Mouse (Mus musculus): ENCODE data around the gene Itln1. TPM values are rescaled to one million over a fixed set of nuclear protein-coding genes. Genes with fewer than 3 reads are reported as not detected.

Gene Itln1
- total and polyA plus RNA-seq, 3 experiments: not detected

DNA sequence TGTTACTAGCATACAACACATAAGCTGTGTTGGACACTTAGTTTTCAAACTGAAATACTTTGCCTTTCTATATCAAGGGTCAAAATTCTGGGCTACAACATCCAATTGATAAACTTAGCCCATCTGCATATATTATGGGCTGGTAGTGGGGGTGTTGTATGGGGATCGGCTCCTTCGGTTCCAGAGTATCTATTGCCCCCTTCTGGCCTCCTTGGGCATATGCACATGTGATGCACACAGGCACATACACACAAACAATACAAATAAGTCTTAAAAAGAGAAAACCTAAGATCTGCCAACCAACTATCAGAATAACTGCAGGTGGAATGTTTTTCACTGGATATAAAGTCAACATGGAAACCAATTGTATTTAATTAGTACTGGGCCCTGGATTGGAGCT is 21.9 kb downstream of the Itln1 start:
- ATAC-seq (ENCODE audit: extremely low read depth, insufficient number of reproducible peaks, low FRiP score, poor library complexity, severe bottlenecking) (no peak), DNase-seq (ENCODE audit: low spot score) (no peak)
- Histone ChIP-seq H3K9me3 (replicated peaks) (peaks cover 6% of the 10 kb centered on the region), H3K27me3 (ENCODE audit: insufficient read depth, low read length) (no peaks in the 10 kb centered on the region), H3K36me3 (replicated peaks) (no peaks in the 10 kb centered on the region), H3K4me3 (ENCODE audit: low read depth, low read length) (no peak overlapping the region), H3K4me1 (ENCODE audit: insufficient read depth, low read depth, low read length) (no peaks in the 10 kb centered on the region; the same call in 1 of the 2 replicates)
- TF ChIP-seq TAL1 (conservative IDR thresholded peaks at IDR 0.05; ENCODE audit: low read depth, low read length): no peak
- no peak for TF ChIP-seq POLR2AphosphoS5 (IDR thresholded peaks at IDR 0.05; ENCODE audit: insufficient replicate concordance, low read depth, low read length)
- no peak for TF ChIP-seq GATA1 (IDR thresholded peaks at IDR 0.05; ENCODE audit: borderline replicate concordance, low read length)
- TF ChIP-seq GATA2 (IDR thresholded peaks at IDR 0.05; ENCODE audit: borderline replicate concordance, low read depth, low read length): no peak
- no peak for TF ChIP-seq CTCF (IDR thresholded peaks at IDR 0.05; ENCODE audit: low read depth, low read length)

DNA sequence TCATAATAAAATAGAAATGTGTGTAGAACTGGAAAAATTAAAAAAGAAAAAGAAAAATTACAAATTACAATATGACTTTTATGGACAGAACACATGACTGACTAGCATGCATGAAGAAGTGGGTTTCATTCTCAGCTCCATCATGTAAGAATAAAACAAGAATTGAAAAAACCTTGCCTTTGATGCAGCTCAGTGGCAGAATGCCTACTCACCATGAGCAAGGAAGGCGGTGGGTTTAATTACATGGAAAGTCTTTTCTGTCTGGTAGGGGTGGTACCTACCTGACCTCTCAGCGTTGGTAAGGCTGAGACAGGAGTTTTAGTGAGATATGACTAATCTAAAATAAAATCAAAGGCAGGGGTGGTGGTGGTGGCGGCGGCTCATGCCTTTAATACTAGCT is 30.5 kb downstream of the Itln1 start:
- peaks cover 3% of the 10 kb centered on the region for H3K36me3 ChIP-seq (replicated peaks)
- H3K27me3 ChIP-seq (ENCODE audit: insufficient read depth, low read length): no peaks in the 10 kb centered on the region
- H3K4me1 ChIP-seq (ENCODE audit: insufficient read depth, low read depth, low read length): peaks cover 36% of the 10 kb centered on the region
- no peak for DNase-seq (ENCODE audit: low spot score)
- TF ChIP-seq CTCF (IDR thresholded peaks at IDR 0.05; ENCODE audit: low read depth, low read length) (no peak), GATA2 (IDR thresholded peaks at IDR 0.05; ENCODE audit: borderline replicate concordance, low read depth, low read length) (no peak), GATA1 (IDR thresholded peaks at IDR 0.05; ENCODE audit: borderline replicate concordance, low read length) (no peak), POLR2AphosphoS5 (IDR thresholded peaks at IDR 0.05; ENCODE audit: insufficient replicate concordance, low read depth, low read length) (no peak), TAL1 (conservative IDR thresholded peaks at IDR 0.05; ENCODE audit: low read depth, low read length) (0 out of 2 replicates have a peak, but pooled peaks have one; percentile 17)
- ATAC-seq (ENCODE audit: extremely low read depth, insufficient number of reproducible peaks, low FRiP score, poor library complexity, severe bottlenecking): no peak
- H3K9me3 ChIP-seq (replicated peaks): no peaks in the 10 kb centered on the region
- H3K4me3 ChIP-seq (ENCODE audit: low read depth, low read length): peak overlapping the region; percentile 47; the same call in 1 of the 2 replicates

DNA sequence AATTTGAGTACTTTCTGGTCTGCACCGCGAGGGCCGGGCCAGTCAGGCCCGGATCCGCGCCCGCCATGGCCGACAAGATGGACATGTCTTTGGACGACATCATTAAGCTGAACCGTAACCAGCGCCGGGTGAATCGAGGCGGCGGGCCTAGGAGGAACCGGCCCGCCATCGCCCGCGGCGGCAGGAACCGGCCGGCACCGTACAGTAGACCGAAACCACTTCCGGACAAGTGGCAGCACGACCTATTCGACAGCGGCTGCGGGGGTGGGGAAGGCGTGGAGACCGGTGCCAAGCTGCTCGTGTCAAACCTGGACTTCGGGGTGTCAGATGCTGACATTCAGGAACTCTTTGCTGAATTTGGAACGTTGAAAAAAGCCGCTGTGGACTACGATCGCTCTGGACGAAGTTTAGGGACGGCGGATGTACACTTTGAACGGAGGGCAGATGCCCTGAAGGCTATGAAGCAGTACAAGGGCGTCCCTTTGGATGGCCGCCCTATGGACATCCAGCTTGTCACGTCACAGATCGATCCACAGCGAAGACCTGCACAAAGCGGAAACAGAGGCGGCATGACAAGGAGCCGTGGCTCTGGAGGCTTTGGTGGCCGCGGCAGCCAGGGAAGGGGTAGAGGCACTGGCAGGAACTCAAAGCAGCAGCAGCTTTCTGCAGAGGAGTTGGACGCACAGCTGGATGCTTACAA is 31.4 kb downstream of the Itln1 start:
- H3K4me3 ChIP-seq (ENCODE audit: low read depth, low read length): peak overlapping the region; percentile 79
- peaks cover 3% of the 10 kb centered on the region for H3K36me3 ChIP-seq (replicated peaks)
- no peaks in the 10 kb centered on the region for H3K27me3 ChIP-seq (ENCODE audit: insufficient read depth, low read length)
- no peaks in the 10 kb centered on the region for H3K9me3 ChIP-seq (replicated peaks)
- TF ChIP-seq POLR2AphosphoS5 (IDR thresholded peaks at IDR 0.05; ENCODE audit: insufficient replicate concordance, low read depth, low read length): 0 out of 2 replicates have a peak, but pooled peaks have one; percentile 28
- TF ChIP-seq TAL1 (conservative IDR thresholded peaks at IDR 0.05; ENCODE audit: low read depth, low read length): no peak
- no peak for TF ChIP-seq GATA1 (IDR thresholded peaks at IDR 0.05; ENCODE audit: borderline replicate concordance, low read length)
- no peak for TF ChIP-seq GATA2 (IDR thresholded peaks at IDR 0.05; ENCODE audit: borderline replicate concordance, low read depth, low read length)
- no peak for TF ChIP-seq CTCF (IDR thresholded peaks at IDR 0.05; ENCODE audit: low read depth, low read length)
- DNase-seq (ENCODE audit: low spot score): peak; percentile 44
- ATAC-seq (ENCODE audit: extremely low read depth, insufficient number of reproducible peaks, low FRiP score, poor library complexity, severe bottlenecking): peak; percentile 31
- peaks cover 36% of the 10 kb centered on the region for H3K4me1 ChIP-seq (ENCODE audit: insufficient read depth, low read depth, low read length)

DNA sequence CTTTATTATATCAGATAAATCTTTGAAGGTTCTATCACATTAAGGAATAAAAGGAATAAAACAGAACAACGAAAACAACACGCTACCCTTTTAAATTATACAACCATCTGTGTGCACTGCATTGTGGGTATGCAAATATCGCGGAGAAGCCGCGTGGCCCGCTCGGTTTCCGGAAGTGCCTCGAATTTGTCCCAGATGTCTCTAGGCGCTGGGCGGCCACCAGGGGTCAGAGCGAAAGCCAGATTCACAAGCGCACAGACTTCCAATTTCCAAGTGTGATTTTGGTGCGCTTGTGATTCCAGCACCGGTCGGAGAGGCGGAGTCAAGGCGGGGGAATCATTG is 31.9 kb downstream of the Itln1 start, which contains the start of gene Alyref2:
Gene Alyref2 (plus strand): TSS at position 229 of the 342 bp plus-strand sequence.
- no peak for TF ChIP-seq GATA1 (IDR thresholded peaks at IDR 0.05; ENCODE audit: borderline replicate concordance, low read length)
- no peak for TF ChIP-seq POLR2AphosphoS5 (IDR thresholded peaks at IDR 0.05; ENCODE audit: insufficient replicate concordance, low read depth, low read length)
- TF ChIP-seq TAL1 (conservative IDR thresholded peaks at IDR 0.05; ENCODE audit: low read depth, low read length): no peak
- 0 out of 2 replicates have a peak, but pooled peaks have one; percentile 33 for TF ChIP-seq CTCF (IDR thresholded peaks at IDR 0.05; ENCODE audit: low read depth, low read length)
- TF ChIP-seq GATA2 (IDR thresholded peaks at IDR 0.05; ENCODE audit: borderline replicate concordance, low read depth, low read length): no peak
- Histone ChIP-seq H3K4me3 (ENCODE audit: low read depth, low read length) (peak within 1 kb of the TSS; percentile 79), H3K4me1 (ENCODE audit: insufficient read depth, low read depth, low read length) (peaks cover 36% of the 10 kb centered on the region), H3K36me3 (replicated peaks) (peaks cover 3% of the 10 kb centered on the region), H3K9me3 (replicated peaks) (no peaks in the 10 kb centered on the region), H3K27me3 (ENCODE audit: insufficient read depth, low read length) (no peaks in the 10 kb centered on the region)
- peak; percentile 73 for DNase-seq (ENCODE audit: low spot score)
- ATAC-seq (ENCODE audit: extremely low read depth, insufficient number of reproducible peaks, low FRiP score, poor library complexity, severe bottlenecking): peak; percentile 56

DNA sequence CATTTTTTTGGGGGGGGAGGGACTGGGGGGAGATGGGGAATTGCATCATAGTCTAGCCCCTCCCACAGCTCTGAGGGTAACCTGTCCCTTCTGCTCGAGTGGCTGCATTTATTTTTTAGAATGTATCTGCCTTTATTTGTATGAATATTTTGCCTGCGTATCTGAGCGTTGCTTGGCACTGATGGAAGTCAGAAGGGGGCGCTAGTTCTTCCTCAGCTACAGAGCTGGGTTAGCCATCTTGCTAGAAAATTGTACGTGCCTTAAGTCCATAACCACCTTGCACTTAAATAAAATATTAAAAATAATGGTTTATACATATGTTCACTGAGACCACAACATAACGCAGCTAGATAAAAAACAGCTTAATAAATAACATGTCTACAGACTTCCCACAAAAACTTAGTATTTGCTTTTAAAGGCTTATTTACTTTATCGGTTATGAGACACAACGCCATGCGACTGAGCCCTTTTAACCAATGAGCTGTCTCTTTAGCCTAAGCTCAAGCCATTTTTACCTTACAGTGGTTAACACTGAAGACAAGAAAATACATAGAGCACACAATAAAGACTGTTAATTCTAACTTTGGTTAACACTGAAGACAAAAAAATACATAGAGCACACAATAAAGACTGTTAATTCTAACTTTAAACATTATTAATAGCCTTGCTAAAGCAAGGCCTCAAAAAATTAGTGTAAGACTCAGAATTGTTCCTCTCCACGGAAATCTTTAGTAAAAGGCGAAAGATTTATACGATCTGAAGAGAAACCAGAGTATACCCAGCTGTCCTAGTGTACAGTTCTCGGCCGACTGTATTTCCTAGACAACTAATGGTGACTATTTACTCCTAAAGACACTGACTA is 32.5 kb downstream of the Itln1 start:
- ATAC-seq (ENCODE audit: extremely low read depth, insufficient number of reproducible peaks, low FRiP score, poor library complexity, severe bottlenecking): peak; percentile 67
- peak; percentile 94; the same call in 1 of the 2 replicates for TF ChIP-seq POLR2AphosphoS5 (IDR thresholded peaks at IDR 0.05; ENCODE audit: insufficient replicate concordance, low read depth, low read length)
- no peak for TF ChIP-seq GATA2 (IDR thresholded peaks at IDR 0.05; ENCODE audit: borderline replicate concordance, low read depth, low read length)
- peak; percentile 12; the same call in 1 of the 2 replicates for TF ChIP-seq CTCF (IDR thresholded peaks at IDR 0.05; ENCODE audit: low read depth, low read length)
- Histone ChIP-seq H3K4me1 (ENCODE audit: insufficient read depth, low read depth, low read length) (peaks cover 36% of the 10 kb centered on the region), H3K27me3 (ENCODE audit: insufficient read depth, low read length) (no peaks in the 10 kb centered on the region), H3K4me3 (ENCODE audit: low read depth, low read length) (no peak overlapping the region), H3K9me3 (replicated peaks) (no peaks in the 10 kb centered on the region), H3K36me3 (replicated peaks) (peaks cover 3% of the 10 kb centered on the region)
- DNase-seq (ENCODE audit: low spot score): no peak

GRCm38 (mm10) chr1:171501636-171502080 is 33.4 kb downstream of the Itln1 start:
- Histone ChIP-seq H3K36me3 (replicated peaks) (no peaks in the 10 kb centered on the region), H3K27me3 (ENCODE audit: insufficient read depth, low read length) (no peaks in the 10 kb centered on the region), H3K4me1 (ENCODE audit: insufficient read depth, low read depth, low read length) (peaks cover 36% of the 10 kb centered on the region), H3K4me3 (ENCODE audit: low read depth, low read length) (no peak overlapping the region), H3K9me3 (replicated peaks) (no peaks in the 10 kb centered on the region)
- ATAC-seq (ENCODE audit: extremely low read depth, insufficient number of reproducible peaks, low FRiP score, poor library complexity, severe bottlenecking) (no peak), DNase-seq (ENCODE audit: low spot score) (no peak)
- TF ChIP-seq TAL1 (conservative IDR thresholded peaks at IDR 0.05; ENCODE audit: low read depth, low read length) (no peak), CTCF (IDR thresholded peaks at IDR 0.05; ENCODE audit: low read depth, low read length) (no peak), GATA2 (IDR thresholded peaks at IDR 0.05; ENCODE audit: borderline replicate concordance, low read depth, low read length) (no peak), GATA1 (IDR thresholded peaks at IDR 0.05; ENCODE audit: borderline replicate concordance, low read length) (no peak), POLR2AphosphoS5 (IDR thresholded peaks at IDR 0.05; ENCODE audit: insufficient replicate concordance, low read depth, low read length) (no peak)
